Mouse (Mus musculus): ENCODE results near the gene Plxnb1. TPM values are rescaled to one million over a fixed set of nuclear protein-coding genes. Genes with fewer than 3 reads are reported as not detected.

The Plxnb1 gene
- polyA plus RNA-seq (2017; shearing (Covaris generic)): 1.4 TPM

GRCm38 (mm10) chr9:109095137-109095982 is at the start of gene Plxnb1:
TSS of gene Plxnb1 (plus strand) at chr9:109095389.

DNA sequence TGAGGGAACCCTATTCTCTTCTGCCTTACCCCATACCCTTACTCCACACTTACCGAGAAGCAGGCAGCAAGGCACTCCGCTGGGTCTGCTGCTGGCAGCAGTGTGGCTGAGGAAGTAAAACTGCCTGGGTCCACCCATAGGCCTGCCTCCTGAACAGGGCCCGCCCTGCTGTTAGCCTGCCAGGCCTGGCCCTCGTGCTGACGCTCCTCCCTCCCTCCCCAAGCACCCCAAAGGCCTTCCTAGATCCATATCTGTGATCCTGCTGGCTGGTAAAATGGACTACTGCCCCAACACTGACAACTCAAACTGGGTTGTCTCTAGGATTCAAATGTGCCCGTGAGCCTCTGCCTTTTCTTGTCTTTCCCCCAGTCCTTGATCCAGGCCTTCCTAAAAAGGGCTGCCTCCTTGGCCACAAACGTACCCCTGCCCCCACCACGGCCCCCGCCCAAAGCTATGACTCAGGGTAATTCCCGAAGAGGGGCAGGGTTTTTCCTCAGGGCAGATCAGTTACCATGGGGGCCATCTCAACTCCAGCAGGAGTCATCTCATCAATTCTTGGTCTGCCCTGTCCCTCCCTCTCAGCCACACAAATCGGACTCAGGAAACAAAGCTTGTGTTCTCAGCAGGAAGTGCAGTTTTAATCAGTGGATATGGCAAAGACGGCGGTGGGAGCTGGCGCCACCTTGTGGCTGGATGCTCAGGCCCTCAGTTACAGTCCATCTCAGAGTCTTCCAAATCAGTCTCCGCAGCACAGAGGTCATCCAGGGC is 35.9 kb upstream of the Plxnb1 start, which contains the start of gene Trex1:
Gene Trex1, minus strand, starts transcription at position 599 of the 768 bp plus-strand sequence.

DNA sequence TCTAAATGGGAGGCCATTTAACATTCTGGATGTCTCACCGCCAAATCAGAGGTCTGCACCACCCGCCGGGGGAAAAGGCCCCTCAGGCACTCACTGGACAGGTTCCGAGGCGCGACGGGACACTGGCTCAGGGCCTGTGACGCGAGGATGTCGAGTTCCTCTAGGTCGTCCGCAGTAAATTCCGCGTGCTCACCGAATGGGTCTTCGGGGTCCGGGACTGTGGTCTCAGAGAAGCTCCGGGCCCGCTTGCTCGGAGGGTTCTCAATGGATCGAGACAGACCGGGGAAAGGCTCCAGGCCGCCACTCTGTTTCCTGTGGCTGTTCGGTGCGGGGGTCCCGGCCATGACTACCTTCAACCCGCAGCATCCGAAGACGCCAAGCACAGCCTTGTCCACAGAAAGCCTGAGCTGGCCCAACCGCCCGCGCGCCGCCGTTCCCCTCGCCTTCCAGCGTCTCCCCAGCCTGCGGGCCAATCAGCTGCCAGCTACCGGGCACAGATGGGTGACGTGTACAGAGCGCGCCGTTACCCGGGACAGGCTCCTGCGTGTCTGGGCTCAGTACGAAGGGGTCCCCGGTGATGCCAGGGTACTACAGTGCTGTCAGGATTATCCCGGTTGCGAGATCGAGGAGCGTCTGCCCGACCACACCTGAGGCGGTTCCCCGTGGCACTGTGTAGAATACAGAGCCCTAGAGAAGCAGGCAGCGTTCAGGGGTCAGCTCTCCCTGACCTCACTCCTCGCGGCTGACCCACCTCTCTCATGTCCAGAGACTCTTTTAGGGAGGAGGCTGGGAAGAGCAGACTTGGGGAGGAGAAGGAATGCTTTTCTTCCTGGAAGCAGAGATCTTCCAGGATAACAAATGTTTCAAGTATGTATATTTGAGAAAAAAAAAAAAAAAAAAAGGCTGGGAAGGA is 21.3 kb upstream of the Plxnb1 start, which contains the start of gene Atrip:
Gene Atrip, minus strand, starts transcription at position 464 of the 913 bp plus-strand sequence.

GRCm38 (mm10) chr9:109082124-109082800 is 12.9 kb upstream of the Plxnb1 start, which contains the start of the genes Ccdc51 and Tma7:
TSS of gene Ccdc51 (plus strand) at chr9:109082493.
TSS of gene Tma7 (minus strand) at chr9:109082587.

DNA sequence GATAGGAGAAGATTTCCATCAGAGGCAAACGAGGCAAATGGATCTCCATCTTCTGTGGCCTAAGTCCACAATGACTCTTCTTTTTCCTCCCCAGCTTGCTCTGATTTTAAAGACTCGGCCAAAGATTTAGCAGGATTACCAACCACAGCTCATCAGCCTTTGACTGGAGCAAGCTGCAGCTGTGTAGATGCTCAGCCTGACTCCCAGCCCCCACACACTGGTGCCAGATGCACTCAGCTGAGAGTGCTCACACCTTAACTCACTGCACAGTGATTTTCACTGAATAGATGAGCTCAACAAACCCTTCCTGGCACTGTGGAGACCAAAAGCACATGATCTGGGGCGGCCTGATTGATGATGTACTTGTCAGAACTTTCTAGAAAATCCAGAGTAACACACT is 66.8 kb downstream of the Plxnb1 start, which contains the start of gene Fbxw21:
Gene Fbxw21, minus strand, starts transcription at position 101 of the 400 bp plus-strand sequence.

Other genes starting within 250 kb of the Plxnb1 start
- 12.1 TPM for gene Slc26a6, start 242.1 kb upstream of the Plxnb1 start, polyA plus RNA-seq (2017; shearing (Covaris generic))
- gene Tmem89, start 180.8 kb upstream of the Plxnb1 start, polyA plus RNA-seq (2017; shearing (Covaris generic)): not detected
- 278 TPM for gene Uqcrc1, start 158.8 kb upstream of the Plxnb1 start, polyA plus RNA-seq (2017; shearing (Covaris generic))
- gene Col7a1, start 141.8 kb upstream of the Plxnb1 start, polyA plus RNA-seq (2017; shearing (Covaris generic)): 0.58 TPM
- gene Ucn2, start 109.4 kb upstream of the Plxnb1 start, polyA plus RNA-seq (2017; shearing (Covaris generic)): not detected
- gene Pfkfb4, start 103.6 kb upstream of the Plxnb1 start, polyA plus RNA-seq (2017; shearing (Covaris generic)): 9.0 TPM
- 3,039 TPM for gene Shisa5, start 56.8 kb upstream of the Plxnb1 start, polyA plus RNA-seq (2017; shearing (Covaris generic))
- gene Trex1, start 35.7 kb upstream of the Plxnb1 start, polyA plus RNA-seq (2017; shearing (Covaris generic)): 56.7 TPM
- gene Atrip, start 21.3 kb upstream of the Plxnb1 start, polyA plus RNA-seq (2017; shearing (Covaris generic)): 20.9 TPM
- 7.0 TPM for gene Ccdc51, start 12.9 kb upstream of the Plxnb1 start, polyA plus RNA-seq (2017; shearing (Covaris generic))
- 407 TPM for gene Tma7, start 12.8 kb upstream of the Plxnb1 start, polyA plus RNA-seq (2017; shearing (Covaris generic))
- gene Fbxw21, start 66.7 kb downstream of the Plxnb1 start, polyA plus RNA-seq (2017; shearing (Covaris generic)): not detected
- not detected for gene Fbxw13, start 100.6 kb downstream of the Plxnb1 start, polyA plus RNA-seq (2017; shearing (Covaris generic))
- gene Fbxw20, start 139.4 kb downstream of the Plxnb1 start, polyA plus RNA-seq (2017; shearing (Covaris generic)): not detected
- not detected for gene Fbxw14, start 192.3 kb downstream of the Plxnb1 start, polyA plus RNA-seq (2017; shearing (Covaris generic))
- gene Fbxw28, start 244.3 kb downstream of the Plxnb1 start, polyA plus RNA-seq (2017; shearing (Covaris generic)): not detected